Mouse (Mus musculus): ENCODE results near the gene Hs6st3.

- TF ChIP-seq CTCF (IDR thresholded peaks at IDR 0.05; ENCODE audit: low read depth) = no peak
- TF ChIP-seq EP300 (IDR thresholded peaks at IDR 0.05; ENCODE audit: low read depth) = no peak
These were observed 599.3 kb downstream of the Hs6st3 start for GRCm38 (mm10) chr14:119737408-119737961.
